Mouse (Mus musculus) MEL (cell line): ENCODE measurements around the gene Trak1.

Experiments
- CHD1 ChIP-seq: IDR thresholded peaks from 2 replicates; pipeline ENCODE4 v1.6.1; 2012; ENCODE audit warnings: low read depth, mild to moderate bottlenecking, inconsistent platforms, low read length, improper control_type of control experiment
- CHD2 ChIP-seq: IDR thresholded peaks from 2 replicates; pipeline ENCODE4 v1.6.1; 2011; ENCODE audit warnings: low read length, improper control_type of control experiment
- CTCF ChIP-seq, 3 experiments: IDR thresholded peaks in 2 of 3; conservative IDR thresholded peaks in 1 of 3; 2 replicates each; pipeline ENCODE4 v1.5.1; 2011 to 2012; ENCODE audit warnings: low read length in 3 of 3, low read depth in 2 of 3, mild to moderate bottlenecking in 2 of 3, improper control_type of control experiment in 1 of 3, inconsistent platforms in 1 of 3, mixed read lengths in 1 of 3, moderate library complexity in 1 of 3; ENCODE audit not compliant: control insufficient read depth in 1 of 3, insufficient read depth in 1 of 3, poor library complexity in 1 of 3, severe bottlenecking in 1 of 3
- HCFC1 ChIP-seq: IDR thresholded peaks from 2 replicates; pipeline ENCODE4 v1.6.1; 2012; ENCODE audit warnings: low read depth, mild to moderate bottlenecking, inconsistent platforms, low read length, improper control_type of control experiment, moderate library complexity
- POLR2A ChIP-seq, 2 experiments: IDR thresholded peaks; 2 replicates each; pipeline ENCODE4 v1.6.1; 2011 to 2012; ENCODE audit warnings: low read length in 2 of 2, mild to moderate bottlenecking in 2 of 2, control low read depth in 1 of 2, improper control_type of control experiment in 1 of 2, low read depth in 1 of 2, moderate library complexity in 1 of 2; ENCODE audit not compliant: control insufficient read depth in 1 of 2, insufficient read depth in 1 of 2, poor library complexity in 1 of 2
- POLR2AphosphoS5 ChIP-seq: IDR thresholded peaks from 2 replicates; pipeline ENCODE4 v1.6.1; 2012; ENCODE audit warnings: low read depth, borderline replicate concordance, mild to moderate bottlenecking, inconsistent platforms, low read length, moderate library complexity, mixed read lengths
- SIN3A ChIP-seq: IDR thresholded peaks from 2 replicates; pipeline ENCODE4 v1.6.1; 2012; ENCODE audit warnings: low read length, improper control_type of control experiment, inconsistent platforms
- UBTF ChIP-seq: IDR thresholded peaks from 2 replicates; pipeline ENCODE4 v1.6.1; 2012; ENCODE audit warnings: low read depth, mild to moderate bottlenecking, inconsistent platforms, low read length, improper control_type of control experiment, moderate library complexity, borderline replicate concordance; ENCODE audit not compliant: insufficient read depth
- USF1 ChIP-seq: IDR thresholded peaks from 2 replicates; pipeline ENCODE4 v1.6.1; 2014; ENCODE audit warnings: low read depth, mild to moderate bottlenecking, inconsistent platforms, low read length, improper control_type of control experiment, moderate library complexity
- ZC3H11A ChIP-seq: IDR thresholded peaks from 2 replicates; pipeline ENCODE4 v1.6.1; 2012; ENCODE audit warnings: low read depth, mild to moderate bottlenecking, inconsistent platforms, low read length, improper control_type of control experiment

DNA sequence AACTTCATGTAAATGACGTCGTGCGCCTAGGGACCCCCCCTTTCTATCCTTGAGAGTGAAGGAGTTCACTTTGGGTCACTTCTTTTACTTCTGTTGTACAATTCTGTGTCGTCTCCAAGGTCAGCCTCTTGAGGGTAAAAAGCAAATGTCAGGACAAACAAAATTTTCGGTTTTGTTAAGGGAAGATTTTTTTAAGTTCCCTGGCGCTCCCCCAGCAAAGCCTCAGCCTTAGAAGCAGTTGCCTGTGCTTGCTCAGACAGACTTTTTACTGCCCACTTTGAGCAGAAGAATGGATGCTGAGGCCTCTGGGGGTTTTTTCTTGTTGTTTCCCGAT, 730 bp downstream of the Trak1 start:
- TF ChIP-seq USF1, result no peak
- no peak for TF ChIP-seq CTCF (IDR thresholded peaks at IDR 0.05 in 2 of 3, conservative IDR thresholded peaks at IDR 0.05 in 1 of 3; ENCODE audit: control insufficient read depth in 1 of 3, insufficient read depth in 1 of 3, low read depth in 2 of 3, low read length in 3 of 3, poor library complexity in 1 of 3, severe bottlenecking in 1 of 3)
- TF ChIP-seq SIN3A, result peak; percentile 34; the same call in 1 of the 2 replicates
- TF ChIP-seq HCFC1, result no peak
- no peak for TF ChIP-seq POLR2AphosphoS5
- no peak for TF ChIP-seq ZC3H11A
- no peak for TF ChIP-seq POLR2A (IDR thresholded peaks at IDR 0.05; ENCODE audit: control insufficient read depth in 1 of 2, insufficient read depth in 1 of 2, low read depth in 1 of 2, low read length in 2 of 2, poor library complexity in 1 of 2)
- TF ChIP-seq UBTF, result no peak
- TF ChIP-seq CHD2, result no peak
- TF ChIP-seq CHD1, result no peak
